Mouse (Mus musculus) E14TG2a.4 (cell line): ENCODE results near the gene Tmem164.

ENCODE experiments used
- CTCF ChIP-seq: conservative IDR thresholded peaks from 2 replicates; pipeline ENCODE4 v1.5.1; 2014; ENCODE audit warnings: low read length
- NANOG ChIP-seq: IDR thresholded peaks from 2 replicates; pipeline ENCODE4 v1.6.1; 2014; ENCODE audit warnings: borderline replicate concordance, low read length, mixed read lengths
- POU5F1 ChIP-seq: IDR thresholded peaks from 2 replicates; pipeline ENCODE4 v1.6.1; 2014; ENCODE audit warnings: low read length, borderline replicate concordance

- TF ChIP-seq CTCF (no peak), POU5F1 (no peak), NANOG (no peak)
Measured at GRCm38 (mm10) chrX:142883593-142883992, 202.4 kb downstream of the Tmem164 start.
